Mouse (Mus musculus) thymus, postnatal 14 days (tissue): ENCODE data around the gene Irs4.

Experiments
- DNase-seq: peaks from one replicate; pipeline ENCODE4 v3.0.0; 2021

Gene Irs4

GRCm38 (mm10) chrX:141724937-141725918, at the start of gene Irs4:
TSS of gene Irs4 (minus strand) at chrX:141725263.
- DNase-seq, result no peak

- no peak for DNase-seq
These were observed 25.3 kb upstream of the Irs4 start for GRCm38 (mm10) chrX:141750360-141750759.

- no peak for DNase-seq
These were observed 4.5 kb upstream of the Irs4 start for GRCm38 (mm10) chrX:141729570-141729969.

DNA sequence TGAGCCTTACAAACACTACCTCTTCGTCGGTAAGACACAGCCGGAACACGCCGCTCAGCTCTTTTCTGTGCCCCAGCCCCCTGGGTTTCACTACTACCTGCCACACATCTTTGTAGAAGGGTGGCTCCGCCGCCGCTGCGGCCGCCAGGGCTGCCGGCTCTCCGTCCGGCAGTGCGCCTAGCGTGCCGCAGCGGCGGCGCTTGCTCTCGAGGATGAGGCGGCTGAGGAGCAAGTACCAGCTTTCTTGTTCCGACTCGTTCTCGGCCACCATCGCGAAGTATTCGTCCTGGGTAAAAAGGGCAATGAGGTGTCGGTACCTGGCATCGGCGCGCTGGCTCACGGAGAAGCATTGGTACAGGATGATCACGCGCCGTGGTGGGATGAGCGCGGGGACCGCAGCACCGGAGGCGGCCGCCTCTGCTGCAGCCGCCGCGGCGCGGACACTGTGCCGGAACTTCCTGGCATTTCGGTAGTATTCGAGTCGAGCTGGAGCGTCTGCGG, 622 bp downstream of the Irs4 start:
- no peak for DNase-seq

- DNase-seq, result no peak
These were observed 1.1 kb downstream of the Irs4 start for GRCm38 (mm10) chrX:141723936-141724335.

GRCm38 (mm10) chrX:141721725-141722124, 3.3 kb downstream of the Irs4 start:
- no peak for DNase-seq
